In the genomic region with DNA sequence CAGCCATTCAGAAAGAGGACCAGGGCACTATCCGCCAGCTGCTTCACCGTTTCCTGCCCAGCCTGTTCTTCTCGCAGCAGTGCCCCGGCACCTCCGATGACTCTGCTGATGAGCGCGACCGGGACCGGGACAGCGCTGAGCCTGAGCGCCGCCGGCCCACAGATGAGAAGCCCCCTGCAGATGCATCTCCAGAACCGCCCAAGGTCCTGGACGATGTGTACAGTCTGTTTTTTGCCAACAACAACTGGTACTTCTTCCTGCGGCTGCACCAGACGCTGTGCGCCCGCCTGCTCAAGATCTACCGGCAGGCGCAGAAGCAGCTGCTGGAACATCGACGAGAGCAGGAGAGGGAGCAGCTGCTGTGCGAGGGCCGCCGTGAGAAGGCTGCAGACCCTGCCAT, we compare ENCODE assay signal across 19 mouse cellular contexts. TPM values are rescaled to one million over a fixed set of nuclear protein-coding genes. Genes with fewer than 3 reads are reported as not detected.
DNase-seq lines count a peak whose midpoint lies in the region; ATAC-seq and TF ChIP-seq lines count a peak whose summit lies in the region.
"Had no signal": no experiment of that assay in that cellular context is flagged by ENCODE, and none has a peak within 500 bp of the region (broad histone marks: within the 10 kb centered on the region; RNA-seq: fewer than 3 reads in every experiment).

No protein-coding gene starts in this region.

- H3K4me2 ChIP-seq in forebrain, embryonic 11.5 days (ENCODE audit: low read depth, low read length, severe bottlenecking) = no peak overlapping the region
- no peak overlapping the region for H3K4me2 ChIP-seq in forebrain, embryonic 16.5 days (ENCODE audit: low read length)
- H3K4me2 ChIP-seq in liver, postnatal 0 days (ENCODE audit: low read depth, low read length) = no peak overlapping the region
- no peak overlapping the region for H3K4me2 ChIP-seq in stomach, postnatal 0 days (replicated peaks; ENCODE audit: low read depth)
- H3K4me2 ChIP-seq in intestine, embryonic 16.5 days (ENCODE audit: low read depth, low read length) = no peak overlapping the region
- H3K4me2 ChIP-seq: heart, embryonic 12.5 days; hindbrain, embryonic 14.5 days had no signal

- no peaks in the 10 kb centered on the region for H3K4me1 ChIP-seq in forebrain, embryonic 11.5 days (replicated peaks; ENCODE audit: control insufficient read depth, insufficient read depth, low read length)
- H3K4me1 ChIP-seq in forebrain, embryonic 16.5 days (replicated peaks; ENCODE audit: control insufficient read depth, insufficient read depth, low read length) = no peaks in the 10 kb centered on the region
- no peaks in the 10 kb centered on the region for H3K4me1 ChIP-seq in liver, postnatal 0 days (ENCODE audit: insufficient read depth)
- no peaks in the 10 kb centered on the region for H3K4me1 ChIP-seq in stomach, postnatal 0 days (replicated peaks; ENCODE audit: control insufficient read depth, insufficient read depth)
- no peaks in the 10 kb centered on the region for H3K4me1 ChIP-seq in intestine, embryonic 16.5 days (ENCODE audit: control insufficient read depth, insufficient read depth, low read length)
- H3K4me1 ChIP-seq: embryonic facial prominence, embryonic 10.5 days; heart, embryonic 12.5 days; hindbrain, embryonic 10.5 days had no signal

- no peak overlapping the region for H3K27ac ChIP-seq in forebrain, embryonic 11.5 days (ENCODE audit: low read depth, low read length)
- H3K27ac ChIP-seq in forebrain, embryonic 16.5 days (ENCODE audit: low read length) = no peak overlapping the region
- no peak overlapping the region for H3K27ac ChIP-seq in liver, postnatal 0 days (ENCODE audit: low read depth)
- no peak overlapping the region for H3K27ac ChIP-seq in stomach, postnatal 0 days (replicated peaks)
- no peak overlapping the region for H3K27ac ChIP-seq in intestine, embryonic 16.5 days (ENCODE audit: low read length)
- H3K27ac ChIP-seq: embryonic facial prominence, embryonic 10.5 days; heart, adult 2 months; hindbrain, embryonic 10.5 days; hindbrain, embryonic 14.5 days had no signal

- H3K4me3 ChIP-seq in forebrain, embryonic 11.5 days (ENCODE audit: low read depth, low read length) = no peak overlapping the region
- no peak overlapping the region for H3K4me3 ChIP-seq in forebrain, embryonic 16.5 days (replicated peaks; ENCODE audit: low read length)
- H3K4me3 ChIP-seq in liver, postnatal 0 days (ENCODE audit: low read depth, low read length) = no peak overlapping the region
- no peak overlapping the region for H3K4me3 ChIP-seq in stomach, postnatal 0 days (ENCODE audit: low read depth, low read length)
- no peak overlapping the region for H3K4me3 ChIP-seq in intestine, embryonic 16.5 days (ENCODE audit: low read length)
- H3K4me3 ChIP-seq: embryonic facial prominence, embryonic 10.5 days; heart, adult 2 months; heart, embryonic 12.5 days; hindbrain, embryonic 10.5 days had no signal

- no peaks in the 10 kb centered on the region for H3K9me3 ChIP-seq in forebrain, embryonic 11.5 days (ENCODE audit: control insufficient read depth, low read length)
- H3K9me3 ChIP-seq in forebrain, embryonic 16.5 days (ENCODE audit: control insufficient read depth, low read length) = no peaks in the 10 kb centered on the region
- H3K9me3 ChIP-seq in liver, postnatal 0 days (ENCODE audit: low read length) = no peaks in the 10 kb centered on the region
- no peaks in the 10 kb centered on the region for H3K9me3 ChIP-seq in stomach, postnatal 0 days (ENCODE audit: control insufficient read depth, low read length)
- H3K9me3 ChIP-seq in intestine, embryonic 16.5 days (ENCODE audit: control insufficient read depth, low read length) = no peaks in the 10 kb centered on the region
- H3K9me3 ChIP-seq: embryonic facial prominence, embryonic 10.5 days; G1E; heart, embryonic 12.5 days; hindbrain, embryonic 10.5 days had no signal

- 94% methylated on average over 26 of the region's 26 CpGs for WGBS in forebrain, embryonic 11.5 days
- 94% methylated on average over 26 of the region's 26 CpGs for WGBS in forebrain, embryonic 16.5 days
- 94% methylated on average over 26 of the region's 26 CpGs for WGBS in liver, postnatal 0 days (ENCODE audit: insufficient replicate concordance)
- 93% methylated on average over 26 of the region's 26 CpGs for WGBS in stomach, postnatal 0 days
- 92% methylated on average over 26 of the region's 26 CpGs for WGBS in intestine, embryonic 16.5 days

- peak; percentile 46 for DNase-seq in forebrain, embryonic 11.5 days (ENCODE audit: low spot score)
- peak; percentile 8 for DNase-seq in liver, postnatal 0 days
- DNase-seq in liver = no peak
- peak; percentile 9 for DNase-seq in thymus, postnatal 4 days
- no peak for DNase-seq in thymus, postnatal 14 days
- peak; percentile 9 for DNase-seq in stomach, postnatal 0 days (ENCODE audit: low spot score)
- DNase-seq: adrenal gland, postnatal 25 days; cerebellum, postnatal 10 days; gastrocnemius, postnatal 10 days had no signal

- no peak for TF ChIP-seq CTCF in liver, postnatal 0 days (IDR thresholded peaks at IDR 0.05; ENCODE audit: low read depth)
- TF ChIP-seq CTCF in stomach, postnatal 0 days (IDR thresholded peaks at IDR 0.05; ENCODE audit: low read depth) = no peak

- no peak for TF ChIP-seq EP300 in liver, postnatal 0 days (IDR thresholded peaks at IDR 0.05; ENCODE audit: low read depth)
- no peak for TF ChIP-seq EP300 in stomach, postnatal 0 days (optimal IDR thresholded peaks at IDR 0.05)

- H3K36me3 ChIP-seq in forebrain, embryonic 11.5 days (ENCODE audit: control insufficient read depth, insufficient read depth, low read length) = peaks cover 26% of the 10 kb centered on the region; the same call in 1 of the 2 replicates
- peaks cover 77% of the 10 kb centered on the region for H3K36me3 ChIP-seq in forebrain, embryonic 16.5 days (ENCODE audit: control insufficient read depth, insufficient read depth)
- peaks cover 80% of the 10 kb centered on the region for H3K36me3 ChIP-seq in liver, postnatal 0 days (replicated peaks; ENCODE audit: insufficient read depth, low read length)
- H3K36me3 ChIP-seq in stomach, postnatal 0 days (ENCODE audit: control insufficient read depth, insufficient read depth, low read length) = peaks cover 47% of the 10 kb centered on the region
- peaks cover 32% of the 10 kb centered on the region for H3K36me3 ChIP-seq in intestine, embryonic 16.5 days (ENCODE audit: control insufficient read depth, insufficient read depth, low read length)

- H3K9ac ChIP-seq in forebrain, embryonic 11.5 days (ENCODE audit: low read length) = no peak overlapping the region
- H3K9ac ChIP-seq in forebrain, embryonic 16.5 days (replicated peaks; ENCODE audit: low read depth, low read length) = no peak overlapping the region
- H3K9ac ChIP-seq in liver, postnatal 0 days (replicated peaks) = no peak overlapping the region
- no peak overlapping the region for H3K9ac ChIP-seq in stomach, postnatal 0 days (ENCODE audit: low read length)
- no peak overlapping the region for H3K9ac ChIP-seq in intestine, embryonic 16.5 days (ENCODE audit: low read depth, low read length)
- H3K9ac ChIP-seq: heart, embryonic 12.5 days; hindbrain, embryonic 14.5 days had no signal

- no peaks in the 10 kb centered on the region for H3K27me3 ChIP-seq in forebrain, embryonic 11.5 days (ENCODE audit: control insufficient read depth, insufficient read depth, low read length)
- H3K27me3 ChIP-seq in forebrain, embryonic 16.5 days (replicated peaks; ENCODE audit: control insufficient read depth, insufficient read depth, low read length) = no peaks in the 10 kb centered on the region
- no peaks in the 10 kb centered on the region for H3K27me3 ChIP-seq in liver, postnatal 0 days (ENCODE audit: insufficient read depth, low read length)
- no peaks in the 10 kb centered on the region for H3K27me3 ChIP-seq in stomach, postnatal 0 days (ENCODE audit: control insufficient read depth, insufficient read depth, low read length)
- H3K27me3 ChIP-seq in intestine, embryonic 16.5 days (replicated peaks; ENCODE audit: control insufficient read depth, insufficient read depth, low read length) = no peaks in the 10 kb centered on the region
- H3K27me3 ChIP-seq: heart, embryonic 12.5 days had no signal

- ATAC-seq in forebrain, embryonic 11.5 days (replicated peaks; ENCODE audit: low FRiP score) = no peak
- no peak for ATAC-seq in forebrain, embryonic 16.5 days
- ATAC-seq in liver, postnatal 0 days = no peak
- ATAC-seq in stomach, postnatal 0 days (ENCODE audit: low FRiP score, low TSS enrichment) = no peak
- no peak for ATAC-seq in intestine, embryonic 16.5 days
- ATAC-seq: activated CD4-positive, CD25-positive, alpha-beta regulatory T cell, adult 4 months; forebrain, embryonic 14.5 days had no signal

RNA-seq across cellular contexts. Expression of a gene that starts 11.8 kb away (rescaled TPM):
- polyA plus RNA-seq in forebrain, embryonic 11.5 days (2014; fragmentation: Nextera tagmentation; extraction: Ambion mirVana) = 1.1 and 1.2 TPM in 2 replicates
- polyA plus RNA-seq in forebrain, embryonic 16.5 days (2015; fragmentation: Nextera tagmentation; extraction: Ambion mirVana) = 0.19 and 0.41 TPM in 2 replicates
- 2.6 and 3.3 TPM in 2 replicates for polyA plus RNA-seq in liver, postnatal 0 days (2015; fragmentation: Nextera tagmentation; extraction: Ambion mirVana)
- 1.4 and 1.6 TPM in 2 replicates for polyA plus RNA-seq in stomach, postnatal 0 days (2015; fragmentation: Nextera tagmentation; extraction: Ambion mirVana)
- 3.9 and 4.7 TPM in 2 replicates for polyA plus RNA-seq in intestine, embryonic 16.5 days (2015; fragmentation: Nextera tagmentation; extraction: Ambion mirVana)
- polyA plus RNA-seq: G1E had no signal

RNA-seq across cellular contexts. Expression of a gene that starts 26.8 kb away (rescaled TPM):
- polyA plus RNA-seq in forebrain, embryonic 11.5 days (2014; fragmentation: Nextera tagmentation; extraction: Ambion mirVana) = 145 and 158 TPM in 2 replicates
- 192 and 208 TPM in 2 replicates for polyA plus RNA-seq in forebrain, embryonic 16.5 days (2015; fragmentation: Nextera tagmentation; extraction: Ambion mirVana)
- 81.1 and 87.7 TPM in 2 replicates for polyA plus RNA-seq in liver, postnatal 0 days (2015; fragmentation: Nextera tagmentation; extraction: Ambion mirVana)
- polyA plus RNA-seq in stomach, postnatal 0 days (2015; fragmentation: Nextera tagmentation; extraction: Ambion mirVana) = 188 and 197 TPM in 2 replicates
- 130 and 141 TPM in 2 replicates for polyA plus RNA-seq in intestine, embryonic 16.5 days (2015; fragmentation: Nextera tagmentation; extraction: Ambion mirVana)

Comparison
In these comparisons a context has a peak if more than half of its experiments do, and no peak if none do; other contexts are left out.
1. DNase-seq: peak in forebrain, embryonic 11.5 days (single experiment), liver, postnatal 0 days (single experiment), thymus, postnatal 4 days (single experiment) and stomach, postnatal 0 days (single experiment); none in liver (single experiment) and thymus, postnatal 14 days (single experiment).